In the genomic region with DNA sequence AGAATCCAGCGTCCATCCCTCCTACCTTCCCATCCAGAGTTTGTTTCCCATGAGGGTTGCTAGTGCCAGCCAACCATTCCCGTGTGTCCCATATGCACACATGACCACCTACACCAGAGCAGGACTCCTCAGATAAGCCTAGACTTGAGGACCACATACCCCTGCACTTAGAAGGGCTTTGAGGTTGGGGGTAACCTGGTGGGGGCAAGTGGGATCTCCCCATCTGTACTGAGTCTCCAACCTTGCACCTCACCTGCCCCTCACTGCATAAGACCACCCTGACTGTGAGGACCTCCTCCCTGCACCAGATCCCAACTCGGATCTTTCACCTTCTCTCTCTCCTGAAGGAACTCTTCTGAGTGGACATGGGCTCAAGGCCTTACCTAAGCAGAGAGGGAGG, we compare ENCODE assay signal across 22 mouse cellular contexts.
DNase-seq lines count a peak whose midpoint lies in the region; ATAC-seq lines count a peak whose summit lies in the region.
"Had no signal": no experiment of that assay in that cellular context is flagged by ENCODE, and none has a peak within 500 bp of the region (broad histone marks: within the 10 kb centered on the region; RNA-seq: fewer than 3 reads in every experiment).

No protein-coding gene starts in this region.

- H3K9ac ChIP-seq in hindbrain, embryonic 12.5 days: no peak overlapping the region
- no peak overlapping the region for H3K9ac ChIP-seq in midbrain, embryonic 14.5 days (replicated peaks; ENCODE audit: low read length)
- H3K9ac ChIP-seq in midbrain, embryonic 11.5 days (ENCODE audit: low read length): no peak overlapping the region

- H3K27ac ChIP-seq in hindbrain, embryonic 12.5 days: no peak overlapping the region
- no peak overlapping the region for H3K27ac ChIP-seq in hindbrain, embryonic 10.5 days
- H3K27ac ChIP-seq in midbrain, embryonic 14.5 days (replicated peaks; ENCODE audit: low read depth, low read length): no peak overlapping the region
- H3K27ac ChIP-seq in midbrain, embryonic 11.5 days (ENCODE audit: low read depth, low read length): no peak overlapping the region
- H3K27ac ChIP-seq: forebrain, embryonic 10.5 days; heart, adult 2 months; heart, embryonic 10.5 days had no signal

- no peak for DNase-seq in cerebellum, adult 9-11 months
- peak; percentile 73 for DNase-seq in heart, adult 11 months
- no peak for DNase-seq in heart, postnatal 25 days (ENCODE audit: low spot score)
- DNase-seq in hindbrain, embryonic 10.5 days (ENCODE audit: low spot score): no peak
- DNase-seq in midbrain, embryonic 14.5 days: no peak
- no peak for DNase-seq in midbrain, embryonic 11.5 days (ENCODE audit: low spot score, missing footprints)
- DNase-seq: adrenal gland, adult 8-10 months; adrenal gland, postnatal 25 days; cerebellum, adult 18-20 months; cerebellum, adult 9-10 months; cerebellum, postnatal 25 days; gastrocnemius, postnatal 25 days; heart, adult 2 months; heart, postnatal 4 days; kidney, adult 2 months had no signal

- H3K36me3 ChIP-seq in hindbrain, embryonic 12.5 days: no peaks in the 10 kb centered on the region
- H3K36me3 ChIP-seq in hindbrain, embryonic 10.5 days: no peaks in the 10 kb centered on the region
- H3K36me3 ChIP-seq in midbrain, embryonic 14.5 days (ENCODE audit: control insufficient read depth, insufficient read depth, low read length): no peaks in the 10 kb centered on the region
- H3K36me3 ChIP-seq in midbrain, embryonic 11.5 days (ENCODE audit: control insufficient read depth, insufficient read depth, low read length): no peaks in the 10 kb centered on the region
- H3K36me3 ChIP-seq: forebrain, embryonic 10.5 days; heart, embryonic 10.5 days had no signal

- no peak overlapping the region for H3K4me3 ChIP-seq in hindbrain, embryonic 12.5 days
- no peak overlapping the region for H3K4me3 ChIP-seq in hindbrain, embryonic 10.5 days
- no peak overlapping the region for H3K4me3 ChIP-seq in midbrain, embryonic 14.5 days (replicated peaks; ENCODE audit: low read depth, low read length)
- no peak overlapping the region for H3K4me3 ChIP-seq in midbrain, embryonic 11.5 days (ENCODE audit: low read depth, low read length)
- H3K4me3 ChIP-seq: forebrain, embryonic 10.5 days; heart, adult 2 months; heart, embryonic 10.5 days had no signal

- intact Hi-C loops in heart, postnatal 25 days (cut with DNase I): no loop called here

- no peaks in the 10 kb centered on the region for H3K9me3 ChIP-seq in hindbrain, embryonic 12.5 days (replicated peaks)
- no peaks in the 10 kb centered on the region for H3K9me3 ChIP-seq in hindbrain, embryonic 10.5 days
- no peaks in the 10 kb centered on the region for H3K9me3 ChIP-seq in midbrain, embryonic 14.5 days (ENCODE audit: control insufficient read depth, low read length)
- no peaks in the 10 kb centered on the region for H3K9me3 ChIP-seq in midbrain, embryonic 11.5 days (ENCODE audit: control insufficient read depth, low read length)
- H3K9me3 ChIP-seq: forebrain, embryonic 10.5 days; heart, embryonic 10.5 days had no signal

- no peaks in the 10 kb centered on the region for H3K4me1 ChIP-seq in hindbrain, embryonic 12.5 days
- H3K4me1 ChIP-seq in hindbrain, embryonic 10.5 days (replicated peaks): no peaks in the 10 kb centered on the region
- H3K4me1 ChIP-seq in midbrain, embryonic 14.5 days (ENCODE audit: control insufficient read depth, insufficient read depth, low read length): no peaks in the 10 kb centered on the region
- H3K4me1 ChIP-seq in midbrain, embryonic 11.5 days (ENCODE audit: control insufficient read depth, insufficient read depth, low read length): no peaks in the 10 kb centered on the region
- H3K4me1 ChIP-seq: forebrain, embryonic 10.5 days; heart, embryonic 10.5 days had no signal

- ATAC-seq in cerebellum, adult (ENCODE audit: insufficient number of reproducible peaks, low FRiP score, low TSS enrichment): 0 out of 2 replicates have a peak, but pooled peaks have one; percentile 45
- ATAC-seq in hindbrain, embryonic 12.5 days (ENCODE audit: low FRiP score): peak; percentile 29; the same call in 1 of the 2 replicates
- peak; percentile 32 for ATAC-seq in midbrain, embryonic 14.5 days (ENCODE audit: low FRiP score, low TSS enrichment)
- ATAC-seq in midbrain, embryonic 11.5 days (ENCODE audit: low FRiP score): no peak; the same call in 1 of the 2 replicates
- ATAC-seq: activated CD4-positive, CD25-positive, alpha-beta regulatory T cell, adult 4 months; forebrain, embryonic 14.5 days; intestine, postnatal 0 days had no signal

- H3K27me3 ChIP-seq in hindbrain, embryonic 12.5 days: no peaks in the 10 kb centered on the region
- H3K27me3 ChIP-seq in hindbrain, embryonic 10.5 days (ENCODE audit: insufficient read depth, poor library complexity, severe bottlenecking): no peaks in the 10 kb centered on the region
- no peaks in the 10 kb centered on the region for H3K27me3 ChIP-seq in midbrain, embryonic 14.5 days (ENCODE audit: control insufficient read depth, insufficient read depth, low read length)
- no peaks in the 10 kb centered on the region for H3K27me3 ChIP-seq in midbrain, embryonic 11.5 days (ENCODE audit: control insufficient read depth, insufficient read depth, low read length)

- 83% methylated on average over 3 of the region's 3 CpGs for WGBS in hindbrain, embryonic 12.5 days
- 93% methylated on average over 3 of the region's 3 CpGs for WGBS in hindbrain, embryonic 10.5 days
- WGBS in midbrain, embryonic 14.5 days: 89% methylated on average over 3 of the region's 3 CpGs
- 80% methylated on average over 3 of the region's 3 CpGs for WGBS in midbrain, embryonic 11.5 days

- no peak overlapping the region for H3K4me2 ChIP-seq in hindbrain, embryonic 12.5 days (replicated peaks)
- H3K4me2 ChIP-seq in midbrain, embryonic 14.5 days (ENCODE audit: low read length): no peak overlapping the region
- no peak overlapping the region for H3K4me2 ChIP-seq in midbrain, embryonic 11.5 days
